Mouse (Mus musculus) CH12.LX (cell line): ENCODE results near the gene Aatk. TPM values are rescaled to one million over a fixed set of nuclear protein-coding genes. Genes with fewer than 3 reads are reported as not detected.

Source experiments
- DNase-seq: peaks from one replicate; pipeline ENCODE4 v3.0.0-alpha.2; 2013; ENCODE audit errors: extremely low read depth
- H3K27ac ChIP-seq: 2 replicates; pipeline ENCODE4 v1.5.1; 2012; ENCODE audit warnings: low read depth, mild to moderate bottlenecking, control low read depth, moderate library complexity; ENCODE audit not compliant: insufficient read depth
- H3K27me3 ChIP-seq: replicated peaks from 2 replicates; pipeline ENCODE3; 2012; ENCODE audit warnings: inconsistent platforms
- H3K36me3 ChIP-seq, 2 experiments: replicated peaks in 1 of 2; 2 replicates each; pipeline versions ENCODE3 to v1.6.1; 2012; ENCODE audit warnings: inconsistent platforms in 1 of 2, low read length in 1 of 2, mild to moderate bottlenecking in 1 of 2, mixed read lengths in 1 of 2, moderate library complexity in 1 of 2; ENCODE audit not compliant: control insufficient read depth in 1 of 2, insufficient read depth in 1 of 2
- H3K4me1 ChIP-seq, 2 experiments: 2 replicates each; pipeline ENCODE4 v1.6.1; 2012; ENCODE audit warnings: inconsistent platforms in 1 of 2, moderate library complexity in 1 of 2; ENCODE audit not compliant: insufficient read depth in 2 of 2, control insufficient read depth in 1 of 2
- H3K4me2 ChIP-seq: 2 replicates; pipeline ENCODE4 v1.6.1; 2012; ENCODE audit warnings: low read depth, mild to moderate bottlenecking, control low read depth; ENCODE audit not compliant: poor library complexity, insufficient read depth, severe bottlenecking
- H3K4me3 ChIP-seq, 3 experiments: fragments of 150-350 bp in 1 of 3; sonication (generic) in 1 of 3; replicated peaks in 1 of 3; 2 replicates each; pipeline versions ENCODE3 to v1.5.1; 2011 to 2012; ENCODE audit warnings: low read depth in 2 of 3, low read length in 2 of 3, mild to moderate bottlenecking in 2 of 3, moderate library complexity in 2 of 3, control low read depth in 1 of 3, improper control_type of control experiment in 1 of 3, inconsistent platforms in 1 of 3, mixed read lengths in 1 of 3; ENCODE audit not compliant: poor library complexity in 1 of 3
- H3K79me2 ChIP-seq: replicated peaks from 2 replicates; pipeline ENCODE4 v1.6.1; 2012; ENCODE audit warnings: mild to moderate bottlenecking, moderate library complexity; ENCODE audit not compliant: control insufficient read depth, poor library complexity, insufficient read depth, severe bottlenecking; ENCODE audit errors: extremely low read depth
- H3K9ac ChIP-seq: 2 replicates; pipeline ENCODE4 v1.6.1; 2012; ENCODE audit warnings: low read depth, mild to moderate bottlenecking, control low read depth, moderate library complexity; ENCODE audit not compliant: insufficient read depth
- H3K9me3 ChIP-seq: replicated peaks from 2 replicates; pipeline ENCODE3; 2012; ENCODE audit warnings: low read length, inconsistent platforms, mixed read lengths
- BHLHE40 ChIP-seq: IDR thresholded peaks from 2 replicates; pipeline ENCODE4 v1.6.1; 2011; ENCODE audit warnings: mild to moderate bottlenecking, low read depth, low read length, improper control_type of control experiment
- CHD1 ChIP-seq: IDR thresholded peaks from 2 replicates; pipeline ENCODE4 v1.6.1; 2012; ENCODE audit warnings: low read depth, low read length, improper control_type of control experiment, inconsistent platforms
- CHD2 ChIP-seq: IDR thresholded peaks from 2 replicates; pipeline ENCODE4 v1.6.1; 2011; ENCODE audit warnings: low read length, improper control_type of control experiment
- CTCF ChIP-seq, 2 experiments: IDR thresholded peaks in 1 of 2; conservative IDR thresholded peaks in 1 of 2; 2 replicates each; pipeline ENCODE4 v1.5.1; 2011 to 2012; ENCODE audit warnings: low read depth in 2 of 2, low read length in 2 of 2, improper control_type of control experiment in 1 of 2, inconsistent platforms in 1 of 2, mild to moderate bottlenecking in 1 of 2, moderate library complexity in 1 of 2
- ELF1 ChIP-seq: IDR thresholded peaks from 2 replicates; pipeline ENCODE4 v1.6.1; 2014; ENCODE audit warnings: low read depth, mild to moderate bottlenecking, inconsistent platforms, low read length, improper control_type of control experiment
- EP300 ChIP-seq: IDR thresholded peaks from 2 replicates; pipeline ENCODE4 v1.6.1; 2011; ENCODE audit warnings: low read length, improper control_type of control experiment
- ETS1 ChIP-seq: conservative IDR thresholded peaks from 2 replicates; pipeline ENCODE4 v1.6.1; 2012; ENCODE audit warnings: low read depth, mild to moderate bottlenecking, inconsistent platforms, low read length, improper control_type of control experiment, moderate library complexity
- HCFC1 ChIP-seq: IDR thresholded peaks from 2 replicates; pipeline ENCODE4 v1.6.1; 2012; ENCODE audit warnings: low read depth, mild to moderate bottlenecking, inconsistent platforms, low read length, improper control_type of control experiment
- MAFK ChIP-seq: IDR thresholded peaks from 2 replicates; pipeline ENCODE4 v1.6.1; 2011; ENCODE audit warnings: low read length, improper control_type of control experiment; ENCODE audit not compliant: insufficient replicate concordance
- MAX ChIP-seq: IDR thresholded peaks from 2 replicates; pipeline ENCODE4 v1.6.1; 2011; ENCODE audit warnings: low read length, improper control_type of control experiment
- NELFE ChIP-seq: IDR thresholded peaks from 2 replicates; pipeline ENCODE4 v1.6.1; 2011; ENCODE audit warnings: low read depth, low read length, improper control_type of control experiment
- NRF1 ChIP-seq: IDR thresholded peaks from 2 replicates; pipeline ENCODE4 v1.6.1; 2014; ENCODE audit warnings: low read depth, mild to moderate bottlenecking, inconsistent platforms, low read length, improper control_type of control experiment, moderate library complexity
- PAX5 ChIP-seq: IDR thresholded peaks from 2 replicates; pipeline ENCODE4 v1.6.1; 2012; ENCODE audit warnings: low read length, inconsistent platforms, mixed read lengths
- POLR2A ChIP-seq: IDR thresholded peaks from 2 replicates; pipeline ENCODE4 v1.6.1; 2011; ENCODE audit warnings: low read depth, mild to moderate bottlenecking, improper control_type of control experiment, low read length
- RAD21 ChIP-seq: IDR thresholded peaks from 2 replicates; pipeline ENCODE4 v1.6.1; 2011; ENCODE audit warnings: low read depth, mild to moderate bottlenecking, low read length, improper control_type of control experiment, moderate library complexity
- SMC3 ChIP-seq: IDR thresholded peaks from 2 replicates; pipeline ENCODE4 v1.6.1; 2011; ENCODE audit warnings: low read depth, low read length, improper control_type of control experiment
- TBP ChIP-seq: conservative IDR thresholded peaks from 2 replicates; pipeline ENCODE4 v1.6.1; 2011; ENCODE audit warnings: low read depth, low read length, improper control_type of control experiment
- TCF12 ChIP-seq: IDR thresholded peaks from 2 replicates; pipeline ENCODE4 v1.6.1; 2014; ENCODE audit warnings: low read depth, mild to moderate bottlenecking, inconsistent platforms, low read length, improper control_type of control experiment
- UBTF ChIP-seq: IDR thresholded peaks from 2 replicates; pipeline ENCODE4 v1.6.1; 2012; ENCODE audit warnings: low read depth, mild to moderate bottlenecking, inconsistent platforms, low read length, improper control_type of control experiment, moderate library complexity
- USF1 ChIP-seq: IDR thresholded peaks from 2 replicates; pipeline ENCODE4 v1.6.1; 2014; ENCODE audit warnings: low read depth, mild to moderate bottlenecking, inconsistent platforms, low read length, improper control_type of control experiment
- dilution Hi-C: fragments of 300-500 bp; cut with MboI; formaldehyde crosslinking; loops from 2 replicates; pipeline ENCODE4 v1.14.3; 2020; ENCODE audit warnings: low sequenced_read_pairs; ENCODE audit not compliant: extremely low pct_unique_long_range_greater_than_20kb, extremely low pct_ligation_motif_present
- in situ Hi-C: fragments of 300-500 bp; cut with MboI; formaldehyde crosslinking; loops from 3 replicates; pipeline ENCODE4 v1.14.3; 2019; ENCODE audit warnings: low sequenced_read_pairs, low pct_ligation_motif_present, low pct_unique_long_range_greater_than_20kb, mixed read lengths
- polyA plus RNA-seq: library from polyadenylated mRNA; unstranded; fragments of >175 nt; gene quantifications from 2 replicates; pipeline ENCODE4 v1.2.1, GENCODE M21; 2012; ENCODE audit warnings: low read depth; ENCODE audit not compliant: insufficient read length
- total RNA-seq, 2 experiments: library from RNA; depleted of rRNA; stranded (reverse); fragments of 300-350 nt in 1 of 2; fragments of >200 nt in 1 of 2; gene quantifications; 2 replicates each; pipeline ENCODE4 v1.2.3; 2012 to 2014

Gene Aatk
- total and polyA plus RNA-seq, 3 experiments, result 0.08 to 0.21 (median 0.19) TPM

GRCm38 (mm10) chr11:120029431-120030144 lies 17.4 kb downstream of the Aatk start:
- H3K4me1 ChIP-seq, result no peaks in the 10 kb centered on the region
- TF ChIP-seq CHD2, result no peak
- no peak for TF ChIP-seq HCFC1
- TF ChIP-seq MAX, result no peak
- no peak for TF ChIP-seq TBP
- TF ChIP-seq UBTF, result no peak
- no peak for TF ChIP-seq USF1
- no peak for TF ChIP-seq NRF1
- TF ChIP-seq ELF1, result no peak
- no peak for TF ChIP-seq POLR2A
- no peak for TF ChIP-seq MAFK
- TF ChIP-seq CHD1, result no peak
- no peak for TF ChIP-seq NELFE
- TF ChIP-seq TCF12, result no peak
- no peak for TF ChIP-seq PAX5
- TF ChIP-seq SMC3, result no peak
- TF ChIP-seq ETS1, result no peak
- TF ChIP-seq RAD21, result no peak
- TF ChIP-seq BHLHE40, result no peak
- no peak for TF ChIP-seq EP300
- DNase-seq, result no peak
- peaks cover 36% of the 10 kb centered on the region for H3K27me3 ChIP-seq
- no peak overlapping the region for H3K4me2 ChIP-seq
- H3K27ac ChIP-seq, result no peak overlapping the region
- H3K79me2 ChIP-seq, result no peaks in the 10 kb centered on the region
- no peaks in the 10 kb centered on the region for H3K9me3 ChIP-seq
- dilution Hi-C loops (no loop called here), in situ Hi-C loops (loop anchor here (5.0 kb wide), 1 partner anchor 68 kb away; the partner anchor contains the start of genes Ndufaf8 and Tepsin)
- no peak overlapping the region for H3K4me3 ChIP-seq
- H3K36me3 ChIP-seq, result no peaks in the 10 kb centered on the region
- no peak overlapping the region for H3K9ac ChIP-seq

GRCm38 (mm10) chr11:120028319-120029092 lies 18.5 kb downstream of the Aatk start:
- no peak overlapping the region for H3K9ac ChIP-seq
- dilution Hi-C loops (no loop called here), in situ Hi-C loops (loop anchor here (5.0 kb wide), 1 partner anchor 69 kb away; the partner anchor contains the start of genes Ndufaf8 and Tepsin)
- no peaks in the 10 kb centered on the region for H3K9me3 ChIP-seq
- TF ChIP-seq CTCF (conservative IDR thresholded peaks at IDR 0.05 in 1 of 2, IDR thresholded peaks at IDR 0.05 in 1 of 2; ENCODE audit: low read depth in 2 of 2, low read length in 2 of 2) (peak in 1 of 2 experiments; percentile 22; a peak in 2 of 4 replicates), EP300 (no peak)
- H3K27ac ChIP-seq, result no peak overlapping the region
- H3K4me3 ChIP-seq, result no peak overlapping the region
- no peaks in the 10 kb centered on the region for H3K4me1 ChIP-seq
- no peaks in the 10 kb centered on the region for H3K79me2 ChIP-seq
- no peak overlapping the region for H3K4me2 ChIP-seq
- DNase-seq, result no peak
- no peaks in the 10 kb centered on the region for H3K36me3 ChIP-seq
- peaks cover 35% of the 10 kb centered on the region for H3K27me3 ChIP-seq
